Mouse (Mus musculus) lung, postnatal 25 days (tissue): ENCODE measurements around the gene Anxa1.

Experiments
- DNase-seq: peaks from one replicate; pipeline ENCODE4 v3.0.0; 2022; ENCODE audit warnings: low spot score

Anxa1 gene

GRCm38 (mm10) chr19:20381207-20381752 lies 9.5 kb downstream of the Anxa1 start:
- no peak for DNase-seq

DNA sequence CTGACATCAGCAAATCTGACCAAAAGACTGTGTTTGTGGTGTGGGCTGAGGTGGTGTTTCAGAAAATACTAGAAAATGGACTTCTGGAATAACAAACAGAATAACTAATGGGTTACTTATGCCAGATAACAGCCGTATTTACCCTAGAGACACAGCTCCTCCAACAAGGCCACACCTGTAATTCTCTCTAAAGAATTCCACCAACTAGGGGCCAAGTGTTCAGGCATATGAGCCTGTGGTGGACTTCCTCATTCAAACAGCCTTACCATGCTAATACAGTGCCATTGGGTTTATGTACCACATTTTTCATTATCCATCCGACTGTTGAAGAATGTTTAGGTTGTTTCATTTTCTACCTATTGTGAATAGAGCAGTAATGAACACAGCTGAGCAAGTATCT lies 20.6 kb downstream of the Anxa1 start:
- DNase-seq, result no peak

DNA sequence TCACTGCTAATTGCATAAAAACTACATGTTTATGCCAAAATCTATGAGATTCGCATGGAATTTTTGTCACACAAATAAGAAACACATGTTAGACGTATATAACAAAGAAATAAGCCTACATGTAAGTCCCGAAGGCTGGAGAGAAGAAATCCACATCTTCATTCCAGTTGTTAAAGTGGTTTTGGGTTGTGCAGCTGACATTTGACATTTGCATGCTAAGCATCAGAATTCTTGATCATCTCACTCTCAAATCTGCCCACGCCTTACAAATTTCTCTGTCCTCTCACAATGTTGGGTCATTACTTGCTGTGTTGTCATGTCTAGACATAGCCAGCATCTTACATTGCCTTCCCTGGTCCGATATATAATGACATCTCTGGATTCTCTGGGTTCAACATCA lies 24.2 kb downstream of the Anxa1 start:
- DNase-seq, result no peak

- no peak for DNase-seq
Observed at GRCm38 (mm10) chr19:20366010-20366409, 24.7 kb downstream of the Anxa1 start.

DNA sequence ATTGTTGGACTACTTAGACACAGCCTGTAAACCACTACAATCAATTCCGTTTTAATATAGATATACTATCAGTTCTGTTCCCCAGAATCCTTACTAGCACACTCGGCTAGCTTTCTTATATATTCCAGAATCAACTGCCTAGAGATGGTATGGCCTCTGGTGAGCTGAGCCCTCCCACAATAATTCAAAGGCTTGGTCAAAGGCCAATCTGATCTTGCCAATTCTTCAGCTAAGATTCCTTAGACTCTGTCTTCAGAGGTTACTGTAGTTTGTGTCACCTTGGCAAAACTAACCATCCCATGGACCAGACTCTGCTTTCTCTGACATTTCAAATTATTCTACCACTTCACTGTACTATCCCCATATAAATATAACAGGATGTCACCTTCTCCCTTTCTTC lies 25.4 kb downstream of the Anxa1 start:
- no peak for DNase-seq

- DNase-seq, result no peak
Observed at GRCm38 (mm10) chr19:20364931-20365330, 25.8 kb downstream of the Anxa1 start.

- no peak for DNase-seq
Observed at GRCm38 (mm10) chr19:20363221-20363620, 27.5 kb downstream of the Anxa1 start.

DNA sequence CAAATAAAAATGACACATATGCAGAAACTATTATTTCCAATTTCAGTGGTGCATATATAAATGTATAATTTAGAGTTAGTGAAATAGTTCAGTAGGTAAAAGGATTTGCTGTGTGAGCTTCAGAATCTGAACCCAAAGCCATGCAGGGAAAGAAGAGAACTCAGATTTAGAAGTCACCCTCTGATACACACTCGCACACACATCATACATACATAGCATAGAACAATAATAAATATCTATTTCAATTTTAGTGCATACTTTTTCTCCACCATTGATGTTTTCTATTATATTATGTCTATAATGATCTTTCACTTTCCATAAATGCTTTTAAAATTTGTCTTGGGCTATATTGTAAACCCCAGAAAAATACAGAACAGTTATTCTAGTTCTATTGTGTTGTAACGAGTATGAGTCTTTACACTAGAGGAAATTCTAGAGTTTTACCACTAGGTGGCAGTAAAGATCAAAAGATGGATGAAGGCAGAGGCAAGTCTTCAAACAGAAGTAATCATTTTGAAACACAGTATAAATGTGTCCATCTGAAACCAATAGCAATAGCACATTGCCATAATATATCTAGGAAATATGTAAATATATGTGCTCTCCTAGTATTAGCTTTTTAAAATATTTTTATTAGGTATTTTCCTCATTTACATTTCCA lies 28.7 kb downstream of the Anxa1 start:
- peak; percentile 50 for DNase-seq

DNA sequence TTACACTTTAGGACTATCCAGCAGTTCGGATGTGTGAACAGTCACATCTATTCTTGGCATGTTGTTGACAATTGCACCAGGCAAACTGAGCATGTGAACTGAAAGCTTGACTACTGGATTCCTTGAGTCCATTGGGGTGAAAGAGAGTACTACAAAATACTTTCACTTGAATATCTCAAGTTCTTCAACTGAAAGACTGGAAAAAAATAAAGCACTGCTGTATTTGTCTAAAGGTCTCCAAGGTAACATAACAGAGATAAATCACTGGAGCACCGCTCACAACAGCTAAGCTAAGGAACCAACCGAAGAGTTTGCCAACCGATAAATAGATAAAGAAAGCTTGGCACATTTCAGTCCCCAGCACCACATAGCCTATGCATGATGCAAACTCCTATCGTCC lies 32.1 kb downstream of the Anxa1 start:
- DNase-seq, result peak; percentile 22

- peak; percentile 53 for DNase-seq
Observed at GRCm38 (mm10) chr19:20345317-20345917, 45.3 kb downstream of the Anxa1 start.

DNA sequence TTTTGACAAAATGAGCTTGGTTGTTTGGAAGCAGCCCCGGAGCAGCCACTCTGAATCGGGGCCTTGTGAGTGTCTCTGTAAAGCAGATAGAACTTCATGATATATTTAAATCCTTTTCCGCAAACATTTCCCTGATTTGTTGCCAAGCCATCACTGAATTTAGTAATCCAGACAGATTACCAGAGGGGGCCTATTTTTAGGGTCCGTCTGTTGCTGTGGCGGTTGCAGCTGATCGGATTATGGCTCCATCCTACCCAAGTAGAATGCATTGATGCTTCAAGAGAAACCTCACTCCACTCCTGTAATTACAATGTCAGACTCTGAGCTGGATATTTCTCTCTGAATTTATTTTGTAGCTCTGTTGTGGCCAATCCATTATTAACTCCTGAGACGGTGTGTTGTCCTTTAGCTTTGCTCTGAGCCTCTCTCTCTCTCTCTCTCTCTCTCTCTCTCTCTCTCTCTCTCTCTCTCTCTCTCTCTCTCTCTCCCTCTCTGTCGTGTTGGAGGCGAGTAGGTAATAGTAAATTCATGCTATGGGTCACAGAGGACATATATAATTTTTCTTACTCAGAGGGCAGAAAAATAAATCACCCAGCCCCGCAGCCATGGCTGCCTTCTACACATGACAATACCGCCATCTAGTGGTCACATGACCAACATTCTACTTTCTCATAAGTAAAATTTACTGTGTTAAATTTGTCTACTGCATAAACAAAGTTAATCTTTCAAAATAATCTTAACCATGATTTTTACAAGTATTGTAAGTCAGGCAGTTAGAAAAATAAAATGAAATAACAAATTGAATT lies 46.0 kb downstream of the Anxa1 start:
- peak; percentile 41 for DNase-seq

- no peak for DNase-seq
Observed at GRCm38 (mm10) chr19:20344052-20344451, 46.7 kb downstream of the Anxa1 start.
